Mouse (Mus musculus) kidney, adult 2 months (tissue): ENCODE results near the gene Gnat2.

Experiments used
- CTCF ChIP-seq: fragments of 200-500 bp; conservative IDR thresholded peaks from 2 replicates; pipeline ENCODE4 v1.5.1; 2011; ENCODE audit warnings: low read depth, mild to moderate bottlenecking, control low read depth, low read length, moderate library complexity, mixed read lengths; ENCODE audit not compliant: insufficient read depth, insufficient read length
- POLR2A ChIP-seq: fragments of 200-500 bp; IDR thresholded peaks from one replicate; pipeline ENCODE4 v1.6.1; 2011; ENCODE audit warnings: low read depth, low read length, control low read depth

GRCm38 (mm10) chr3:108140786-108141185 lies 48.2 kb downstream of the Gnat2 start:
- no peak for TF ChIP-seq POLR2A
- no peak for TF ChIP-seq CTCF
